Mouse (Mus musculus): Measurements from ENCODE around the gene Mbl1. TPM values are rescaled to one million over a fixed set of nuclear protein-coding genes. Genes with fewer than 3 reads are reported as not detected.

Mbl1 gene
- not detected in 2 replicates for polyA plus RNA-seq (2015; fragmentation: Nextera tagmentation; extraction: Ambion mirVana)

GRCm38 (mm10) chr14:41151220-41151898 lies at the start of gene Mbl1:
Mbl1 (plus strand) TSS chr14:41151458.
- 80% methylated on average over 7 of the region's 7 CpGs for WGBS
- Histone ChIP-seq H3K9me3 (ENCODE audit: control insufficient read depth, low read length) (no peaks in the 10 kb centered on the region), H3K4me1 (replicated peaks; ENCODE audit: control insufficient read depth, insufficient read depth, low read length) (no peaks in the 10 kb centered on the region), H3K4me3 (replicated peaks; ENCODE audit: low read length) (no peak within 1 kb of the TSS), H3K4me2 (ENCODE audit: low read length) (no peak within 1 kb of the TSS), H3K27ac (ENCODE audit: low read length) (no peak within 1 kb of the TSS), H3K27me3 (replicated peaks; ENCODE audit: control insufficient read depth, insufficient read depth, low read length) (no peaks in the 10 kb centered on the region), H3K9ac (replicated peaks; ENCODE audit: low read depth, low read length) (no peak within 1 kb of the TSS), H3K36me3 (ENCODE audit: control insufficient read depth, insufficient read depth) (no peaks in the 10 kb centered on the region)
- no peak for ATAC-seq

GRCm38 (mm10) chr14:41102269-41102668 lies 49.0 kb upstream of the Mbl1 start:
- Histone ChIP-seq H3K27ac (ENCODE audit: low read length) (no peak overlapping the region), H3K9me3 (ENCODE audit: control insufficient read depth, low read length) (no peaks in the 10 kb centered on the region), H3K4me2 (ENCODE audit: low read length) (no peak overlapping the region), H3K36me3 (ENCODE audit: control insufficient read depth, insufficient read depth) (no peaks in the 10 kb centered on the region), H3K27me3 (replicated peaks; ENCODE audit: control insufficient read depth, insufficient read depth, low read length) (no peaks in the 10 kb centered on the region), H3K4me1 (replicated peaks; ENCODE audit: control insufficient read depth, insufficient read depth, low read length) (no peaks in the 10 kb centered on the region), H3K9ac (replicated peaks; ENCODE audit: low read depth, low read length) (no peak overlapping the region), H3K4me3 (replicated peaks; ENCODE audit: low read length) (no peak overlapping the region)
- no peak for ATAC-seq
- 84% methylated on average over 2 of the region's 2 CpGs for WGBS

DNA sequence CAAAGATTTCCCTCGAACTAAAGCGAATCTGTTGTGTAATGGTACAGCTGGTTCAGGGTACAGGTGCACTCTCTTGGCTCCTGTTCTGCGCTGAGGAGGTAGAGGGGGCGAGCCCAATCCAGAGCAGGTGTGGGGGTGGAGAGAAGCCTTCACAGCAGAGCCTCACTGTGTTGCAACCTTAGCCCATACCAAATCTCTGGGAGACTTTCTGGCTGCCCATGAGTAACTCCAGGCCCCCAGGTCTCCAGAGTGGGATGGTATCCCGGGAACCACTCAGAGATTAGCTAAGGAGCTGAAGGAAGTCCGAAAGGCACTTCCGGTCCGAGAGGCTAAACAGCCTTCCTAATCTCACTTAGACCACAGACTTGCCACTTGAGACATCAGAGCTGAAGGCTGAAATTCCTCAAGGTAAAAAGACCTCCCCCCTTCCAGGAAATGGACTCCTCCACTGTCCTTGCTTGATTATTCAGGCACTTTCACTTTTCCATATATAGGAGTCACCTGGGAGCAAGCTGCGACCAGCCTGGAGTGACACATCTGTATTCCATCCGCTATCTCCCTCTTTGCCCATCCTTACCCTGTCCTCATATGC lies 46.3 kb upstream of the Mbl1 start, which contains the start of gene Mat1a:
Gene Mat1a (plus strand): TSS at position 183 of the 592 bp plus-strand sequence.
- H3K27ac ChIP-seq (ENCODE audit: low read length) = no peak within 1 kb of the TSS
- no peak within 1 kb of the TSS for H3K4me2 ChIP-seq (ENCODE audit: low read length)
- H3K27me3 ChIP-seq (replicated peaks; ENCODE audit: control insufficient read depth, insufficient read depth, low read length) = no peaks in the 10 kb centered on the region
- no peaks in the 10 kb centered on the region for H3K9me3 ChIP-seq (ENCODE audit: control insufficient read depth, low read length)
- ATAC-seq = no peak
- H3K4me3 ChIP-seq (replicated peaks; ENCODE audit: low read length) = no peak within 1 kb of the TSS
- no peak within 1 kb of the TSS for H3K9ac ChIP-seq (replicated peaks; ENCODE audit: low read depth, low read length)
- H3K4me1 ChIP-seq (replicated peaks; ENCODE audit: control insufficient read depth, insufficient read depth, low read length) = no peaks in the 10 kb centered on the region
- no peaks in the 10 kb centered on the region for H3K36me3 ChIP-seq (ENCODE audit: control insufficient read depth, insufficient read depth)
- WGBS = 74% methylated on average over 10 of the region's 10 CpGs

- Histone ChIP-seq H3K4me1 (replicated peaks; ENCODE audit: control insufficient read depth, insufficient read depth, low read length) (no peaks in the 10 kb centered on the region), H3K4me2 (ENCODE audit: low read length) (no peak overlapping the region), H3K4me3 (replicated peaks; ENCODE audit: low read length) (no peak overlapping the region), H3K27ac (ENCODE audit: low read length) (no peak overlapping the region), H3K9ac (replicated peaks; ENCODE audit: low read depth, low read length) (no peak overlapping the region), H3K27me3 (replicated peaks; ENCODE audit: control insufficient read depth, insufficient read depth, low read length) (no peaks in the 10 kb centered on the region), H3K36me3 (ENCODE audit: control insufficient read depth, insufficient read depth) (no peaks in the 10 kb centered on the region), H3K9me3 (ENCODE audit: control insufficient read depth, low read length) (no peaks in the 10 kb centered on the region)
- 84% methylated on average over 7 of the region's 7 CpGs for WGBS
- ATAC-seq = no peak
These were observed 40.1 kb upstream of the Mbl1 start for GRCm38 (mm10) chr14:41111031-41111668.

- no peaks in the 10 kb centered on the region for H3K36me3 ChIP-seq (ENCODE audit: control insufficient read depth, insufficient read depth)
- no peak for ATAC-seq
- H3K27ac ChIP-seq (ENCODE audit: low read length) = no peak overlapping the region
- no peak overlapping the region for H3K9ac ChIP-seq (replicated peaks; ENCODE audit: low read depth, low read length)
- 79% methylated on average over 4 of the region's 4 CpGs for WGBS
- H3K4me3 ChIP-seq (replicated peaks; ENCODE audit: low read length) = no peak overlapping the region
- H3K4me1 ChIP-seq (replicated peaks; ENCODE audit: control insufficient read depth, insufficient read depth, low read length) = no peaks in the 10 kb centered on the region
- no peaks in the 10 kb centered on the region for H3K9me3 ChIP-seq (ENCODE audit: control insufficient read depth, low read length)
- no peak overlapping the region for H3K4me2 ChIP-seq (ENCODE audit: low read length)
- H3K27me3 ChIP-seq (replicated peaks; ENCODE audit: control insufficient read depth, insufficient read depth, low read length) = no peaks in the 10 kb centered on the region
These were observed 38.3 kb upstream of the Mbl1 start for GRCm38 (mm10) chr14:41112944-41113343.

DNA sequence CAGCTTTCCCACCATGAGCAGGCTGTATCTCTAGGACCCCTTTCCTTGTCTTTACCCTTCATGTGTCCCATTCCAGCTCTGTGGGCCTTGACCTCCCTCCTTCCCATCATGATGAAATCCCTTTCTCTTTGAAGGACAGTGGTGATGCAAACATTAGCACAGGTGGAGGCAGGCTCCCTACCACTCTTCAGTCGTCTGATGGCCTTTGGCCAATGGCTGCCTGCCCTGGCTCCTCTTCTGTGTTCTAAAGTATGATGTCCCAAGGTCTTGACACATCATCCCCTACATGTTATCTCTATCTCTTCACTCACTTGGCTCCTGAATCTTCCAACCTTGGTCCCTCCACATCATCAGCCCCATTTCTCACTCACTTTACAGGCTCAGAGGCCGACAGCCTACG lies 35.0 kb upstream of the Mbl1 start:
- no peaks in the 10 kb centered on the region for H3K4me1 ChIP-seq (replicated peaks; ENCODE audit: control insufficient read depth, insufficient read depth, low read length)
- no peaks in the 10 kb centered on the region for H3K27me3 ChIP-seq (replicated peaks; ENCODE audit: control insufficient read depth, insufficient read depth, low read length)
- H3K4me3 ChIP-seq (replicated peaks; ENCODE audit: low read length) = no peak overlapping the region
- WGBS = 93% methylated on average over 3 of the region's 3 CpGs
- no peak for ATAC-seq
- no peak overlapping the region for H3K4me2 ChIP-seq (ENCODE audit: low read length)
- no peak overlapping the region for H3K9ac ChIP-seq (replicated peaks; ENCODE audit: low read depth, low read length)
- H3K9me3 ChIP-seq (ENCODE audit: control insufficient read depth, low read length) = no peaks in the 10 kb centered on the region
- H3K27ac ChIP-seq (ENCODE audit: low read length) = no peak overlapping the region
- H3K36me3 ChIP-seq (ENCODE audit: control insufficient read depth, insufficient read depth) = no peaks in the 10 kb centered on the region

DNA sequence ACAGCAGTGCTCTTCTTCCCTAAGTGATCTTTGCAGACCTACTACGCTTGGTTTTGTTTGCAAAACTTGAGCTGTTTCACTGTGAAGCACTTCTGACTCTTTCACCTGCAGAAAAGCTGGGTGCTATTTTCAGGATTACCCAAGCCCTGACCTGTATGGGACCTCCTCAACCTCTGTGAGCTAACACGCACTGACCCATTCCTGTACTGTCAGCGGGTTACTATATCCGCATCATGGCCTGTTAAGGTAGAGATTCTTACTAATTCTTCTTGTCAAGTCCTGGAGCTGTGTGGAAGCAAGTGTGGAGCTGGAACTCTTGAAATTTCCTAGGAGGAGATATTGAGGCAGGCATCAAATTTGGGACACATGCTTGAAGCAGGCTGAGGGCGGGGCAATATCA lies 26.6 kb upstream of the Mbl1 start:
- no peak for ATAC-seq
- WGBS = 83% methylated on average over 5 of the region's 5 CpGs

DNA sequence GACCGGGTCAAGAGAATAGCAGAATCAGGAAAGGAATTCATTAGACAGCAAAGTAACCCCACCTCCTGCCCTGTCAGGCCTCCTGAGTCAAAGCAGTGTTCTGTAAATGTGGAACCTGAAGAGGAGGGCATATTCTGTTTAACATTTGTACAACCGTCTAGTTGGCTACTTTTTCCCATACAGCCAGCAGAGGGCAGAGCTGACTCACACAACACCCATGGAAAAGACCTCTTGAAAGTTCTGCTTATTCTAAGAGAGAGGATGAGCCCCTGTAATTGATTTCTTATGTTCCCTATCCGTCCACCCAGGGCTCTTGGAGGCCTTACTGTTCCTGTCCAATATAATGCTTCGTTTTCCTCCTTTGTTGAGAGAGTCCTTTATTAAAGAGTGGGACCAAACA lies 23.3 kb upstream of the Mbl1 start:
- WGBS = 24% methylated on average over 4 of the region's 4 CpGs
- no peak overlapping the region for H3K4me3 ChIP-seq (replicated peaks; ENCODE audit: low read length)
- no peak for ATAC-seq
- H3K27ac ChIP-seq (ENCODE audit: low read length) = no peak overlapping the region
- H3K9me3 ChIP-seq (ENCODE audit: control insufficient read depth, low read length) = no peaks in the 10 kb centered on the region
- no peaks in the 10 kb centered on the region for H3K27me3 ChIP-seq (replicated peaks; ENCODE audit: control insufficient read depth, insufficient read depth, low read length)
- no peaks in the 10 kb centered on the region for H3K36me3 ChIP-seq (ENCODE audit: control insufficient read depth, insufficient read depth)
- no peak overlapping the region for H3K4me2 ChIP-seq (ENCODE audit: low read length)
- H3K9ac ChIP-seq (replicated peaks; ENCODE audit: low read depth, low read length) = no peak overlapping the region
- H3K4me1 ChIP-seq (replicated peaks; ENCODE audit: control insufficient read depth, insufficient read depth, low read length) = no peaks in the 10 kb centered on the region

More for the DNA sequence above, 26.6 kb upstream of the Mbl1 start:
- H3K27ac ChIP-seq (ENCODE audit: low read length) = no peak overlapping the region
- no peak overlapping the region for H3K4me3 ChIP-seq (replicated peaks; ENCODE audit: low read length)
- H3K9me3 ChIP-seq (ENCODE audit: control insufficient read depth, low read length) = no peaks in the 10 kb centered on the region
- no peak overlapping the region for H3K4me2 ChIP-seq (ENCODE audit: low read length)
- H3K4me1 ChIP-seq (replicated peaks; ENCODE audit: control insufficient read depth, insufficient read depth, low read length) = no peaks in the 10 kb centered on the region
- H3K9ac ChIP-seq (replicated peaks; ENCODE audit: low read depth, low read length) = no peak overlapping the region
- no peaks in the 10 kb centered on the region for H3K27me3 ChIP-seq (replicated peaks; ENCODE audit: control insufficient read depth, insufficient read depth, low read length)
- H3K36me3 ChIP-seq (ENCODE audit: control insufficient read depth, insufficient read depth) = no peaks in the 10 kb centered on the region

GRCm38 (mm10) chr14:41131540-41131939 lies 19.7 kb upstream of the Mbl1 start, which contains the start of gene Sftpa1:
Sftpa1 (plus strand) TSS chr14:41131782.
- Histone ChIP-seq H3K27me3 (replicated peaks; ENCODE audit: control insufficient read depth, insufficient read depth, low read length) (no peaks in the 10 kb centered on the region), H3K9me3 (ENCODE audit: control insufficient read depth, low read length) (no peaks in the 10 kb centered on the region), H3K9ac (replicated peaks; ENCODE audit: low read depth, low read length) (no peak within 1 kb of the TSS), H3K4me3 (replicated peaks; ENCODE audit: low read length) (no peak within 1 kb of the TSS), H3K4me2 (ENCODE audit: low read length) (no peak within 1 kb of the TSS), H3K27ac (ENCODE audit: low read length) (no peak within 1 kb of the TSS), H3K36me3 (ENCODE audit: control insufficient read depth, insufficient read depth) (no peaks in the 10 kb centered on the region), H3K4me1 (replicated peaks; ENCODE audit: control insufficient read depth, insufficient read depth, low read length) (no peaks in the 10 kb centered on the region)
- no peak for ATAC-seq
- WGBS = 92% methylated on average over 7 of the region's 7 CpGs
